ENCODE assay signal across 8 mouse cellular contexts in the genomic region with DNA sequence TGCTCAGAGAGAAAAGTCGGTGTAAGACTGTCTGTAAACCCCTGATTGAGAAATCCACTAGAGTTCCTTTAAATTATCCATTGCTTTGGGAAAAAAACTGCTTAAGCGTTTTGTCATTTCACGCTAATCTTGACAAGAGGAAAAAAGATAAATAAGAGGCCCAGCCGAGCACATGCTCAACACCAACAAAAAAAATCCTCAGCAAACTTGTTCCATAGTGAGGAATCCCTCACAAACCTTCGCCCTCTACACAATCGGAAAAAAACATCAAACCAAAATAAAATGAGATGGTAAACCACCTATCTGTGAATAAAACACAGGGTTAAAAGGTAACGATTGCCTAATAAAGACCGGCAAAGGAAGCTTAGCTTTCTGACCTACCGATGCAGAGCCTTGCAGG. TPM values are rescaled to one million over a fixed set of nuclear protein-coding genes. Genes with fewer than 3 reads are reported as not detected.
DNase-seq lines count a peak whose midpoint lies in the region; ATAC-seq and TF ChIP-seq lines count a peak whose summit lies in the region.

No protein-coding gene starts in this region.

- H3K27ac ChIP-seq in heart, adult 2 months = no peak overlapping the region
- no peak overlapping the region for H3K27ac ChIP-seq in forebrain, embryonic 14.5 days (ENCODE audit: low read depth, low read length)
- peak overlapping the region; percentile 95 for H3K27ac ChIP-seq in liver, embryonic 13.5 days

- ATAC-seq in forebrain, embryonic 14.5 days = no peak
- ATAC-seq in liver, embryonic 13.5 days (ENCODE audit: low read depth) = no peak

- H3K9me3 ChIP-seq in forebrain, embryonic 14.5 days (replicated peaks; ENCODE audit: control insufficient read depth, low read length) = no peaks in the 10 kb centered on the region
- H3K9me3 ChIP-seq in liver, embryonic 13.5 days (replicated peaks) = no peaks in the 10 kb centered on the region

- peak overlapping the region; percentile 91 for H3K4me3 ChIP-seq in heart, adult 2 months
- peak overlapping the region; percentile 85 for H3K4me3 ChIP-seq in C2C12 (ENCODE audit: insufficient read depth, poor library complexity, severe bottlenecking)
- peak overlapping the region; percentile 71 for H3K4me3 ChIP-seq in forebrain, embryonic 14.5 days (ENCODE audit: low read depth, low read length)
- H3K4me3 ChIP-seq in liver, embryonic 13.5 days (replicated peaks) = peak overlapping the region; percentile 95

- H3K36me3 ChIP-seq in heart, adult 2 months (ENCODE audit: control insufficient read depth, insufficient read depth, low read length) = peaks cover 8% of the 10 kb centered on the region
- H3K36me3 ChIP-seq in C2C12 (ENCODE audit: control insufficient read depth, insufficient read depth) = peaks cover 39% of the 10 kb centered on the region
- H3K36me3 ChIP-seq in forebrain, embryonic 14.5 days (ENCODE audit: control insufficient read depth, insufficient read depth, low read length) = peaks cover 18% of the 10 kb centered on the region
- peaks cover 32% of the 10 kb centered on the region for H3K36me3 ChIP-seq in liver, embryonic 13.5 days

- no peaks in the 10 kb centered on the region for H3K27me3 ChIP-seq in heart, adult 2 months (ENCODE audit: control insufficient read depth, insufficient read depth, low read length)
- H3K27me3 ChIP-seq in C2C12 (ENCODE audit: control insufficient read depth, insufficient read depth, insufficient read length) = no peaks in the 10 kb centered on the region
- no peaks in the 10 kb centered on the region for H3K27me3 ChIP-seq in forebrain, embryonic 14.5 days (replicated peaks; ENCODE audit: control insufficient read depth, insufficient read depth, low read length)
- no peaks in the 10 kb centered on the region for H3K27me3 ChIP-seq in liver, embryonic 13.5 days

- WGBS in heart, adult 2 months = 12% methylated on average over 9 of the region's 9 CpGs
- 21% methylated on average over 9 of the region's 9 CpGs for WGBS in forebrain, embryonic 14.5 days
- WGBS in liver, embryonic 13.5 days (ENCODE audit: insufficient replicate concordance) = 4% methylated on average over 9 of the region's 9 CpGs

- peak overlapping the region; percentile 82 for H3ac ChIP-seq in C2C12 (ENCODE audit: control insufficient read depth, insufficient read length, low read depth)

- no peak for TF ChIP-seq EP300 in heart, adult 2 months (IDR thresholded peaks at IDR 0.05; ENCODE audit: insufficient read depth, low read depth, low read length)

- H3K79me3 ChIP-seq in C2C12 (ENCODE audit: low read depth) = peaks cover 43% of the 10 kb centered on the region

- no peak for DNase-seq in heart, adult 2 months
- DNase-seq in heart, adult 9 months (ENCODE audit: low spot score in 2 of 2) = no peak
- no peak for DNase-seq in forebrain, embryonic 14.5 days (ENCODE audit: low spot score)
- DNase-seq in liver, embryonic 13.5 days = no peak
- no peak for DNase-seq in frontal cortex, postnatal 25 days (ENCODE audit: low spot score in 2 of 2)
- no peak for DNase-seq in left cerebral cortex, adult 18-20 months (ENCODE audit: low spot score in 2 of 2)
- no peak for DNase-seq in urinary bladder, postnatal 25 days (ENCODE audit: low spot score)

- H3K4me1 ChIP-seq in heart, adult 2 months (ENCODE audit: control insufficient read depth, insufficient read depth, low read length) = peaks cover 3% of the 10 kb centered on the region; the same call in 1 of the 2 replicates
- H3K4me1 ChIP-seq in forebrain, embryonic 14.5 days (ENCODE audit: control insufficient read depth, insufficient read depth, low read length) = peaks cover 9% of the 10 kb centered on the region; the same call in 1 of the 2 replicates
- peaks cover 38% of the 10 kb centered on the region for H3K4me1 ChIP-seq in liver, embryonic 13.5 days (replicated peaks)

- TF ChIP-seq POLR2A in heart, adult 2 months (IDR thresholded peaks at IDR 0.05; ENCODE audit: insufficient read depth, low read depth, low read length) = no peak

- peak overlapping the region; percentile 74 for H3K4me2 ChIP-seq in forebrain, embryonic 14.5 days (ENCODE audit: low read length)
- peak overlapping the region; percentile 82 for H3K4me2 ChIP-seq in liver, embryonic 13.5 days

- intact Hi-C loops in heart, adult 2 months (cut with DNase I) = loop anchor here (1.0 kb wide), 1 partner anchor 38 kb away; no protein-coding TSS in a partner anchor

- 0 out of 2 replicates have a peak, but pooled peaks cover 4% of the 10 kb centered on the region for H3K79me2 ChIP-seq in heart, adult 2 months (replicated peaks; ENCODE audit: control insufficient read depth, insufficient read depth, low read length)
- H3K79me2 ChIP-seq in C2C12 (ENCODE audit: control insufficient read depth, insufficient read depth) = peaks cover 61% of the 10 kb centered on the region

- TF ChIP-seq CTCF in heart, adult 2 months (IDR thresholded peaks at IDR 0.05) = no peak
- TF ChIP-seq CTCF in C2C12 (IDR thresholded peaks at IDR 0.05; ENCODE audit: control insufficient read depth, insufficient read depth, insufficient read length) = no peak

- H3K9ac ChIP-seq in heart, adult 2 months (ENCODE audit: low read depth, low read length) = peak overlapping the region; percentile 93; the same call in 1 of the 2 replicates
- H3K9ac ChIP-seq in forebrain, embryonic 14.5 days (ENCODE audit: low read length) = peak overlapping the region; percentile 76
- H3K9ac ChIP-seq in liver, embryonic 13.5 days = peak overlapping the region; percentile 99

TF ChIP-seq in C2C12, 6 proteins besides CTCF, POLR2A, EP300 and RAD21:
- TF ChIP-seq USF1 (IDR thresholded peaks at IDR 0.05; ENCODE audit: low read depth) = no peak
- TF ChIP-seq FOSL1 (IDR thresholded peaks at IDR 0.05; ENCODE audit: insufficient read depth, low read length, poor library complexity, severe bottlenecking) = no peak
- no peak for TF ChIP-seq MAX (IDR thresholded peaks at IDR 0.05)
- TF ChIP-seq CEBPB (IDR thresholded peaks at IDR 0.05; ENCODE audit: low read depth) = no peak
- no peak for TF ChIP-seq MYOD1 (IDR thresholded peaks at IDR 0.05; ENCODE audit: control insufficient read depth, insufficient read length, low read depth)
- no peak for TF ChIP-seq MYOG (IDR thresholded peaks at IDR 0.05; ENCODE audit: control insufficient read depth, extremely low read depth, insufficient read length)

RNA-seq across cellular contexts. Expression of gene Xpot, which starts 1.1 kb away (rescaled TPM):
- 10 to 100 TPM; 30.0 to 30.8 TPM for total RNA-seq in heart, adult 2 months (2021)
- polyA plus RNA-seq in heart, adult 2 months (2012; rRNA removed) = 43.8 and 59.9 TPM in 2 replicates
- 50.6 TPM for polyA plus RNA-seq in C2C12 (2012; fragmentation: generic; extraction: Trizol)
- 29.5 and 38.1 TPM in 2 replicates for polyA plus RNA-seq in forebrain, embryonic 14.5 days (2014; fragmentation: Nextera tagmentation; extraction: Ambion mirVana)
- polyA plus RNA-seq in liver, embryonic 13.5 days (2015; fragmentation: Nextera tagmentation; extraction: Ambion mirVana) = 39.9 and 50.2 TPM in 2 replicates
- 10 to 100 TPM; 71.8 to 74.6 TPM for total RNA-seq in left cerebral cortex, adult 18-20 months (2021)

RNA-seq across cellular contexts. Expression of gene D930020B18Rik, which starts 16.4 kb away (rescaled TPM):
- not detected for total RNA-seq in heart, adult 2 months (2021)
- not detected in 2 replicates for polyA plus RNA-seq in heart, adult 2 months (2012; rRNA removed)
- polyA plus RNA-seq in C2C12 (2012; fragmentation: generic; extraction: Trizol) = not detected
- 0.18 and 0.26 TPM in 2 replicates for polyA plus RNA-seq in forebrain, embryonic 14.5 days (2014; fragmentation: Nextera tagmentation; extraction: Ambion mirVana)
- polyA plus RNA-seq in liver, embryonic 13.5 days (2015; fragmentation: Nextera tagmentation; extraction: Ambion mirVana) = 0.07 TPM in 1 of 2 replicates, not detected in the other
- under 1 TPM; 0.23 to 0.60 TPM for total RNA-seq in left cerebral cortex, adult 18-20 months (2021)

RNA-seq across cellular contexts. Expression of gene Tbk1, which starts 38.4 kb away (rescaled TPM):
- 10 to 100 TPM; 14.9 to 15.6 TPM for total RNA-seq in heart, adult 2 months (2021)
- polyA plus RNA-seq in heart, adult 2 months (2012; rRNA removed) = 7.2 and 13.4 TPM in 2 replicates
- polyA plus RNA-seq in C2C12 (2012; fragmentation: generic; extraction: Trizol) = 10.7 TPM
- polyA plus RNA-seq in forebrain, embryonic 14.5 days (2014; fragmentation: Nextera tagmentation; extraction: Ambion mirVana) = 34.7 and 38.3 TPM in 2 replicates
- polyA plus RNA-seq in liver, embryonic 13.5 days (2015; fragmentation: Nextera tagmentation; extraction: Ambion mirVana) = 18.4 and 22.7 TPM in 2 replicates
- total RNA-seq in left cerebral cortex, adult 18-20 months (2021) = 10 to 100 TPM; 49.1 to 50.3 TPM
